Mouse (Mus musculus) kidney, postnatal 0 days (tissue): ENCODE results near the gene Atp6v1g1. TPM values are rescaled to one million over a fixed set of nuclear protein-coding genes. Genes with fewer than 3 reads are reported as not detected.

Experiments used
- ATAC-seq: fragments of 200-750 bp; cut with Nextera tagmentation; replicated peaks from 2 replicates; pipeline ENCODE4 v1.8.0; 2017; ENCODE audit warnings: low read depth, moderate number of reproducible peaks, moderate TSS enrichment, moderate library complexity; ENCODE audit not compliant: low FRiP score
- DNase-seq: peaks from one replicate; pipeline ENCODE4 v3.0.0-alpha.2; 2016; ENCODE audit warnings: low spot score
- H3K27ac ChIP-seq: fragments of 300-500 bp; sonication (generic); 2 replicates; pipeline ENCODE4 v1.5.1; 2014; ENCODE audit warnings: mild to moderate bottlenecking
- H3K27me3 ChIP-seq: fragments of 300-500 bp; sonication (generic); 2 replicates; pipeline ENCODE4 v1.6.1; 2014; ENCODE audit warnings: low read length, mixed read lengths; ENCODE audit not compliant: insufficient read depth
- H3K36me3 ChIP-seq: fragments of 300-500 bp; sonication (generic); 2 replicates; pipeline ENCODE4 v1.6.1; 2014; ENCODE audit warnings: low read length, mixed read lengths; ENCODE audit not compliant: insufficient read depth
- H3K4me1 ChIP-seq: fragments of 300-500 bp; sonication (generic); replicated peaks from 2 replicates; pipeline ENCODE4 v1.6.1; 2014; ENCODE audit warnings: antibody characterized with exemption, low read length, mixed read lengths; ENCODE audit not compliant: insufficient read depth
- H3K4me2 ChIP-seq: fragments of 300-500 bp; sonication (generic); 2 replicates; pipeline ENCODE4 v1.6.1; 2014; ENCODE audit warnings: mild to moderate bottlenecking, low read length, moderate library complexity, mixed read lengths
- H3K4me3 ChIP-seq: fragments of 300-500 bp; sonication (generic); replicated peaks from 2 replicates; pipeline ENCODE4 v1.5.1; 2014; ENCODE audit warnings: low read depth, low read length
- H3K9ac ChIP-seq: fragments of 300-500 bp; sonication (generic); 2 replicates; pipeline ENCODE4 v1.6.1; 2014; ENCODE audit warnings: low read depth, low read length
- H3K9me3 ChIP-seq: fragments of 300-500 bp; sonication (generic); replicated peaks from 2 replicates; pipeline ENCODE4 v1.6.1; 2016; ENCODE audit warnings: low read length, inconsistent platforms, mixed read lengths
- CTCF ChIP-seq: IDR thresholded peaks from 2 replicates; pipeline ENCODE4 v1.5.1; 2016; ENCODE audit warnings: antibody characterized with exemption, low read depth, mild to moderate bottlenecking, moderate library complexity
- WGBS: fragments of 180-500 bp; shearing (Covaris S2); extraction: QIAGEN DNeasy Blood & Tissue Kit; methylation state at CpG from one replicate; pipeline ENCODE4 v1.1.7; 2014; 5-methylcytosine and 5-hydroxymethylcytosine counted together
- polyA plus RNA-seq: library from polyadenylated mRNA; unstranded; fragments of >200 nt; fragmentation: Nextera tagmentation; extraction: Ambion mirVana; gene quantifications from 2 replicates; pipeline ENCODE4 v1.2.1, GENCODE M21; 2015

Gene Atp6v1g1
- polyA plus RNA-seq, 1 experiment from 2014 or later: 405 TPM

- Histone ChIP-seq H3K36me3 (peaks cover 12% of the 10 kb centered on the region), H3K4me3 (peak overlapping the region; percentile 75), H3K27me3 (no peaks in the 10 kb centered on the region), H3K4me1 (peaks cover 21% of the 10 kb centered on the region), H3K9ac (peak overlapping the region; percentile 88), H3K27ac (peak overlapping the region; percentile 89), H3K9me3 (no peaks in the 10 kb centered on the region), H3K4me2 (peak overlapping the region; percentile 70)
- no peak for ATAC-seq
- DNase-seq: no peak
- 13% methylated on average over 26 of the region's 26 CpGs for WGBS
- no peak for TF ChIP-seq CTCF
Measured at GRCm38 (mm10) chr4:63545231-63545958, 823 bp downstream of the Atp6v1g1 start.

- peaks cover 23% of the 10 kb centered on the region for H3K36me3 ChIP-seq
- WGBS: 26% methylated on average over 6 of the region's 6 CpGs
- no peaks in the 10 kb centered on the region for H3K27me3 ChIP-seq
- DNase-seq (no peak), ATAC-seq (0 out of 2 replicates have a peak, but pooled peaks have one; percentile 22)
- peak overlapping the region; percentile 70 for H3K4me2 ChIP-seq
- H3K27ac ChIP-seq: peak overlapping the region; percentile 74
- TF ChIP-seq CTCF: no peak
- H3K4me3 ChIP-seq: peak overlapping the region; percentile 75; the same call in 1 of the 2 replicates
- H3K9ac ChIP-seq: peak overlapping the region; percentile 40; the same call in 1 of the 2 replicates
- H3K4me1 ChIP-seq: peaks cover 21% of the 10 kb centered on the region
- H3K9me3 ChIP-seq: no peaks in the 10 kb centered on the region
Measured at GRCm38 (mm10) chr4:63546441-63547055, 2.0 kb downstream of the Atp6v1g1 start.

GRCm38 (mm10) chr4:63547799-63548198 is 3.2 kb downstream of the Atp6v1g1 start:
- Histone ChIP-seq H3K9me3 (no peaks in the 10 kb centered on the region), H3K9ac (no peak overlapping the region), H3K4me1 (peaks cover 21% of the 10 kb centered on the region), H3K4me3 (no peak overlapping the region), H3K36me3 (peaks cover 34% of the 10 kb centered on the region), H3K4me2 (no peak overlapping the region), H3K27me3 (no peaks in the 10 kb centered on the region), H3K27ac (no peak overlapping the region)
- no peak for ATAC-seq
- TF ChIP-seq CTCF: no peak
- no peak for DNase-seq
- 47% methylated on average over 1 of the region's 1 CpGs for WGBS

GRCm38 (mm10) chr4:63548491-63548890 is 3.9 kb downstream of the Atp6v1g1 start:
- Histone ChIP-seq H3K27ac (no peak overlapping the region), H3K9ac (no peak overlapping the region), H3K9me3 (no peaks in the 10 kb centered on the region), H3K27me3 (no peaks in the 10 kb centered on the region), H3K4me1 (peaks cover 21% of the 10 kb centered on the region), H3K36me3 (peaks cover 37% of the 10 kb centered on the region), H3K4me2 (no peak overlapping the region), H3K4me3 (no peak overlapping the region)
- no peak; the same call in 1 of the 2 replicates for TF ChIP-seq CTCF
- 90% methylated on average over 3 of the region's 3 CpGs for WGBS
- DNase-seq (no peak), ATAC-seq (no peak)

GRCm38 (mm10) chr4:63550908-63551307 is 6.3 kb downstream of the Atp6v1g1 start:
- Histone ChIP-seq H3K4me3 (no peak overlapping the region), H3K27me3 (no peaks in the 10 kb centered on the region), H3K36me3 (peaks cover 43% of the 10 kb centered on the region), H3K9ac (no peak overlapping the region), H3K27ac (no peak overlapping the region), H3K9me3 (no peaks in the 10 kb centered on the region), H3K4me2 (no peak overlapping the region), H3K4me1 (peaks cover 16% of the 10 kb centered on the region)
- DNase-seq (no peak), ATAC-seq (no peak)
- WGBS: 93% methylated on average over 3 of the region's 3 CpGs
- no peak for TF ChIP-seq CTCF

- Histone ChIP-seq H3K27ac (no peak overlapping the region), H3K27me3 (no peaks in the 10 kb centered on the region), H3K4me2 (no peak overlapping the region), H3K36me3 (peaks cover 43% of the 10 kb centered on the region), H3K9ac (no peak overlapping the region), H3K4me3 (no peak overlapping the region), H3K9me3 (no peaks in the 10 kb centered on the region), H3K4me1 (peaks cover 10% of the 10 kb centered on the region)
- no peak for TF ChIP-seq CTCF
- no peak for DNase-seq
- no peak for ATAC-seq
- 92% methylated on average over 1 of the region's 1 CpGs for WGBS
Measured at GRCm38 (mm10) chr4:63552865-63553264, 8.3 kb downstream of the Atp6v1g1 start.
